Mouse (Mus musculus): ENCODE measurements around the gene Psors1c2. TPM values are rescaled to one million over a fixed set of nuclear protein-coding genes. Genes with fewer than 3 reads are reported as not detected.

Psors1c2 gene
- total RNA-seq, 2 experiments from 2014 or later: not detected

- ATAC-seq (replicated peaks; ENCODE audit: low FRiP score, poor library complexity, severe bottlenecking): no peak
These were observed 21.3 kb downstream of the Psors1c2 start for GRCm38 (mm10) chr17:35554321-35554720.

- no peak for ATAC-seq (replicated peaks; ENCODE audit: low FRiP score, poor library complexity, severe bottlenecking)
These were observed 21.9 kb downstream of the Psors1c2 start for GRCm38 (mm10) chr17:35554761-35555397.

- no peak for ATAC-seq (replicated peaks; ENCODE audit: low FRiP score, poor library complexity, severe bottlenecking)
These were observed 23.3 kb downstream of the Psors1c2 start for GRCm38 (mm10) chr17:35556186-35556765.

GRCm38 (mm10) chr17:35556812-35557211, 23.8 kb downstream of the Psors1c2 start:
- peak; percentile 74 for ATAC-seq (replicated peaks; ENCODE audit: low FRiP score, poor library complexity, severe bottlenecking)

- ATAC-seq (replicated peaks; ENCODE audit: low FRiP score, poor library complexity, severe bottlenecking): no peak
These were observed 24.4 kb downstream of the Psors1c2 start for GRCm38 (mm10) chr17:35557351-35557750.

GRCm38 (mm10) chr17:35558216-35558615, 25.2 kb downstream of the Psors1c2 start:
- no peak for ATAC-seq (replicated peaks; ENCODE audit: low FRiP score, poor library complexity, severe bottlenecking)

GRCm38 (mm10) chr17:35567150-35567549, 34.1 kb downstream of the Psors1c2 start, which contains the start of gene 2300002M23Rik:
TSS of gene 2300002M23Rik (plus strand) at chr17:35567450.
- no peak for ATAC-seq (replicated peaks; ENCODE audit: low FRiP score, poor library complexity, severe bottlenecking)

GRCm38 (mm10) chr17:35567767-35568166, 34.8 kb downstream of the Psors1c2 start:
- no peak for ATAC-seq (replicated peaks; ENCODE audit: low FRiP score, poor library complexity, severe bottlenecking)

- no peak for ATAC-seq (replicated peaks; ENCODE audit: low FRiP score, poor library complexity, severe bottlenecking)
These were observed 36.3 kb downstream of the Psors1c2 start for GRCm38 (mm10) chr17:35569091-35569944.

- no peak for ATAC-seq (replicated peaks; ENCODE audit: low FRiP score, poor library complexity, severe bottlenecking)
These were observed 37.8 kb downstream of the Psors1c2 start for GRCm38 (mm10) chr17:35570836-35571235.

GRCm38 (mm10) chr17:35571477-35571876, 38.5 kb downstream of the Psors1c2 start:
- no peak for ATAC-seq (replicated peaks; ENCODE audit: low FRiP score, poor library complexity, severe bottlenecking)

- peak; percentile 86 for ATAC-seq (replicated peaks; ENCODE audit: low FRiP score, poor library complexity, severe bottlenecking)
These were observed 45.2 kb downstream of the Psors1c2 start for GRCm38 (mm10) chr17:35578211-35578610.

GRCm38 (mm10) chr17:35582900-35583299, 49.9 kb downstream of the Psors1c2 start:
- peak; percentile 61; the same call in 1 of the 2 replicates for ATAC-seq (replicated peaks; ENCODE audit: low FRiP score, poor library complexity, severe bottlenecking)

Other genes with a start within 250 kb of the Psors1c2 start
- not detected in 2 replicates for gene H2-Q1, start 212.8 kb upstream of the Psors1c2 start, total RNA-seq (2015; ENCODE audit: low replicate concordance)
- not detected in 2 replicates for gene H2-Q1, start 212.8 kb upstream of the Psors1c2 start, total RNA-seq (2017; ENCODE audit: low replicate concordance)
- gene H2-Q2, start 191.0 kb upstream of the Psors1c2 start, total RNA-seq (2015; ENCODE audit: low replicate concordance): not detected in 2 replicates
- gene H2-Q2, start 191.0 kb upstream of the Psors1c2 start, total RNA-seq (2017; ENCODE audit: low replicate concordance): not detected in 2 replicates
- 3.6 and 5.6 TPM in 2 replicates for gene H2-Q4, start 153.6 kb upstream of the Psors1c2 start, total RNA-seq (2015; ENCODE audit: low replicate concordance)
- 8.3 and 8.9 TPM in 2 replicates for gene H2-Q4, start 153.6 kb upstream of the Psors1c2 start, total RNA-seq (2017; ENCODE audit: low replicate concordance)
- gene H2-Q6, start 108.4 kb upstream of the Psors1c2 start, total RNA-seq (2015; ENCODE audit: low replicate concordance): 5.6 and 8.5 TPM in 2 replicates
- 5.9 and 7.7 TPM in 2 replicates for gene H2-Q6, start 108.4 kb upstream of the Psors1c2 start, total RNA-seq (2017; ENCODE audit: low replicate concordance)
- 15.3 and 26.3 TPM in 2 replicates for gene H2-Q7, start 94.0 kb upstream of the Psors1c2 start, total RNA-seq (2015; ENCODE audit: low replicate concordance)
- gene H2-Q7, start 94.0 kb upstream of the Psors1c2 start, total RNA-seq (2017; ENCODE audit: low replicate concordance): 0.77 and 7.4 TPM in 2 replicates
- gene H2-Q10, start 63.1 kb upstream of the Psors1c2 start, total RNA-seq (2015; ENCODE audit: low replicate concordance): 0.84 and 8.3 TPM in 2 replicates
- 1.0 and 2.5 TPM in 2 replicates for gene H2-Q10, start 63.1 kb upstream of the Psors1c2 start, total RNA-seq (2017; ENCODE audit: low replicate concordance)
- gene Pou5f1, start 27.2 kb upstream of the Psors1c2 start, total RNA-seq (2015; ENCODE audit: low replicate concordance): 1.0 TPM in 1 of 2 replicates, not detected in the other
- gene Pou5f1, start 27.2 kb upstream of the Psors1c2 start, total RNA-seq (2017; ENCODE audit: low replicate concordance): not detected in 2 replicates
- 18.4 and 30.3 TPM in 2 replicates for gene Tcf19, start 16.4 kb upstream of the Psors1c2 start, total RNA-seq (2015; ENCODE audit: low replicate concordance)
- 18.8 and 19.0 TPM in 2 replicates for gene Tcf19, start 16.4 kb upstream of the Psors1c2 start, total RNA-seq (2017; ENCODE audit: low replicate concordance)
- 4.2 and 9.4 TPM in 2 replicates for gene Cchcr1, start 16.1 kb upstream of the Psors1c2 start, total RNA-seq (2015; ENCODE audit: low replicate concordance)
- gene Cchcr1, start 16.1 kb upstream of the Psors1c2 start, total RNA-seq (2017; ENCODE audit: low replicate concordance): 25.9 and 66.8 TPM in 2 replicates
- not detected in 2 replicates for gene Cdsn, start 18.9 kb downstream of the Psors1c2 start, total RNA-seq (2015; ENCODE audit: low replicate concordance)
- gene Cdsn, start 18.9 kb downstream of the Psors1c2 start, total RNA-seq (2017; ENCODE audit: low replicate concordance): not detected in 2 replicates
- not detected in 2 replicates for gene 2300002M23Rik, start 34.2 kb downstream of the Psors1c2 start, total RNA-seq (2015; ENCODE audit: low replicate concordance)
- not detected in 2 replicates for gene 2300002M23Rik, start 34.2 kb downstream of the Psors1c2 start, total RNA-seq (2017; ENCODE audit: low replicate concordance)
- gene Sfta2, start 68.3 kb downstream of the Psors1c2 start, total RNA-seq (2015; ENCODE audit: low replicate concordance): not detected in 2 replicates
- not detected in 2 replicates for gene Sfta2, start 68.3 kb downstream of the Psors1c2 start, total RNA-seq (2017; ENCODE audit: low replicate concordance)
- gene Gm9573, start 93.4 kb downstream of the Psors1c2 start, total RNA-seq (2015; ENCODE audit: low replicate concordance): not detected in 2 replicates
- gene Gm9573, start 93.4 kb downstream of the Psors1c2 start, total RNA-seq (2017; ENCODE audit: low replicate concordance): not detected in 2 replicates
- not detected in 2 replicates for gene Mucl3, start 110.5 kb downstream of the Psors1c2 start, total RNA-seq (2015; ENCODE audit: low replicate concordance)
- 0.17 TPM in 1 of 2 replicates, not detected in the other for gene Mucl3, start 110.5 kb downstream of the Psors1c2 start, total RNA-seq (2017; ENCODE audit: low replicate concordance)
- 1.9 and 2.9 TPM in 2 replicates for gene Vars2, start 134.4 kb downstream of the Psors1c2 start, total RNA-seq (2015; ENCODE audit: low replicate concordance)
- gene Vars2, start 134.4 kb downstream of the Psors1c2 start, total RNA-seq (2017; ENCODE audit: low replicate concordance): 2.1 and 11.0 TPM in 2 replicates
- gene Gtf2h4, start 140.5 kb downstream of the Psors1c2 start, total RNA-seq (2015; ENCODE audit: low replicate concordance): 3.3 and 5.6 TPM in 2 replicates
- gene Gtf2h4, start 140.5 kb downstream of the Psors1c2 start, total RNA-seq (2017; ENCODE audit: low replicate concordance): 2.6 and 9.8 TPM in 2 replicates
- 0.21 TPM in 1 of 2 replicates, not detected in the other for gene Ddr1, start 171.4 kb downstream of the Psors1c2 start, total RNA-seq (2015; ENCODE audit: low replicate concordance)
- not detected in 2 replicates for gene Ddr1, start 171.4 kb downstream of the Psors1c2 start, total RNA-seq (2017; ENCODE audit: low replicate concordance)